8 mouse cellular contexts compared by ENCODE assay signal in the genomic region with DNA sequence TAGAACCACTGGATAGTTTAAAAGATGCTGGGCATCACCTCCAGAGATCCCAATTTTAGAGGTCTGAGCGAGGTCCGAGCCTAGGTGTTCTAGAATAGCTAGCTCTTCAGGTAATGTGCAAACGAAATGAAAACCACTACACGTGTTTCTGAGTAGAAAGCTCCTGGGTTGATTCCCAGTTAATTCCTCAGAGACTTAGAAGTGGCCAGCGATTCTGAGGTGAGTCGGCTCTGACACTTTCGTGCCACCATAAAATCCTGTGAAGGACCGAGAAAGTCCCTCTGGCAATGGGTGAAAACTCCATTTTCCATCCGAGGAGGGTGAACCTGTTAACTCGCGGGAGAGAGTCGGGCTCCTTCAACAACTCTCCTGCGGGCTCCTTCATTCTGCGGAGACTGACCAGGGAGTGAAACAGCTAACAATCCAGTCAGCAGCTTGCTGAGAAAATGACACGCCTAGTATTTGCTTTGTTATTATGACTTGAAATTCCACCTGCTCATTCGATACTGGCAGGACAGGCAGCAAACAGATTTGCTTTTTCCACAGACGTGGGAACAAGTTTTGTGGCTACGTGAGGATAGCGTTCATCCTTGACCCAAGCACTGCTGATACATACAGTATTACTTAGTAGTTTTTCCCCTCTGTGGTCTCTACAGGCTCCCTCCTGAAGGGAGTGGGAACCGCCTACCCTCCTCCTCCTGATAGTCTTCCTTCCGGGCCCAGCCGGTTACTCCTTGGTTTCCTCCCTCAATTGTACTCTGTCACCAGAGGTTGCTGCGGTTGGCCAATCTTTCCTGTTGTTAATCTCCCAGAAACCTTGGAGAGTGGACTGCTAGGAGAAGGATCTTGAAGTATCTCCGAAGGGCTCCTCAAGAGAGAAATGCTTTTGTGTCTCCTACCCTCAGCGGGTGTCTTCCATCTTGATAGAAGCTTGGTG. TPM values are rescaled to one million over a fixed set of nuclear protein-coding genes. Genes with fewer than 3 reads are reported as not detected.
A peak's percentile ranks its signal among the peaks of the same experiment; 100 is the strongest.
DNase-seq lines count a peak whose midpoint lies in the region; ATAC-seq lines count a peak whose summit lies in the region.

No protein-coding gene starts in this region.

- H3K27me3 ChIP-seq in forebrain, embryonic 10.5 days (ENCODE audit: poor library complexity, severe bottlenecking), result peaks cover 26% of the 10 kb centered on the region
- H3K27me3 ChIP-seq in intestine, embryonic 15.5 days (replicated peaks), result peaks cover 5% of the 10 kb centered on the region; the same call in 1 of the 2 replicates

- peak overlapping the region; percentile 81; the same call in 1 of the 2 replicates for H3K27ac ChIP-seq in forebrain, embryonic 10.5 days
- peak overlapping the region; percentile 61 for H3K27ac ChIP-seq in intestine, embryonic 15.5 days

- ATAC-seq in intestine, embryonic 15.5 days, result peak; percentile 77

- DNase-seq in heart, adult 8-10 months (ENCODE audit: low spot score), result peak; percentile 42
- DNase-seq in heart, adult 9 months (ENCODE audit: low spot score in 2 of 2), result no peak
- DNase-seq in forebrain, embryonic 10.5 days (ENCODE audit: extremely low spot score, low spot score), result no peak
- DNase-seq in lung, postnatal 10 days, result peak; percentile 45
- DNase-seq in thymus, postnatal 4 days, result peak; percentile 41
- DNase-seq in cerebellum, adult 9-10 months, result no peak
- DNase-seq in T-cell, adult 2 months (ENCODE audit: low spot score), result no peak

- 21% methylated on average over 25 of the region's 25 CpGs for WGBS in forebrain, embryonic 10.5 days
- WGBS in intestine, embryonic 15.5 days, result 17% methylated on average over 25 of the region's 25 CpGs

- H3K4me1 ChIP-seq in forebrain, embryonic 10.5 days, result peaks cover 22% of the 10 kb centered on the region
- H3K4me1 ChIP-seq in intestine, embryonic 15.5 days (replicated peaks), result peaks cover 15% of the 10 kb centered on the region; the same call in 1 of the 2 replicates

- peak overlapping the region; percentile 84 for H3K4me2 ChIP-seq in intestine, embryonic 15.5 days (replicated peaks)

- no peaks in the 10 kb centered on the region for H3K9me3 ChIP-seq in forebrain, embryonic 10.5 days
- no peaks in the 10 kb centered on the region for H3K9me3 ChIP-seq in intestine, embryonic 15.5 days

- peak overlapping the region; percentile 60 for H3K4me3 ChIP-seq in forebrain, embryonic 10.5 days
- peak overlapping the region; percentile 60 for H3K4me3 ChIP-seq in intestine, embryonic 15.5 days (replicated peaks)

- H3K36me3 ChIP-seq in forebrain, embryonic 10.5 days (replicated peaks), result no peaks in the 10 kb centered on the region
- H3K36me3 ChIP-seq in intestine, embryonic 15.5 days, result no peaks in the 10 kb centered on the region

- H3K9ac ChIP-seq in intestine, embryonic 15.5 days, result peak overlapping the region; percentile 57

RNA-seq across cellular contexts. Expression of a gene that starts 7.5 kb away (rescaled TPM):
- under 1 TPM; 0.44 to 0.66 (median 0.48) TPM for total RNA-seq in heart, adult 8-10 months (2022)
- polyA plus RNA-seq in forebrain, embryonic 10.5 days (2016; fragmentation: Nextera tagmentation; extraction: Ambion mirVana), result 1.0 and 1.1 TPM in 2 replicates
- polyA plus RNA-seq in intestine, embryonic 15.5 days (2015; fragmentation: Nextera tagmentation; extraction: Ambion mirVana), result 1.1 and 1.7 TPM in 2 replicates

RNA-seq across cellular contexts. Expression of a gene that starts 16.7 kb away (rescaled TPM):
- 1 to 10 TPM; 3.7 to 4.5 (median 3.8) TPM for total RNA-seq in heart, adult 8-10 months (2022)
- polyA plus RNA-seq in forebrain, embryonic 10.5 days (2016; fragmentation: Nextera tagmentation; extraction: Ambion mirVana), result 12.5 and 13.3 TPM in 2 replicates
- polyA plus RNA-seq in intestine, embryonic 15.5 days (2015; fragmentation: Nextera tagmentation; extraction: Ambion mirVana), result 13.5 and 14.2 TPM in 2 replicates

RNA-seq across cellular contexts. Expression of a gene that starts 19.1 kb away (rescaled TPM):
- 10 to 100 TPM; 76.5 to 91.0 (median 83.5) TPM for total RNA-seq in heart, adult 8-10 months (2022)
- polyA plus RNA-seq in forebrain, embryonic 10.5 days (2016; fragmentation: Nextera tagmentation; extraction: Ambion mirVana), result 206 and 224 TPM in 2 replicates
- 126 and 138 TPM in 2 replicates for polyA plus RNA-seq in intestine, embryonic 15.5 days (2015; fragmentation: Nextera tagmentation; extraction: Ambion mirVana)

RNA-seq across cellular contexts. Expression of a gene that starts 29.6 kb away (rescaled TPM):
- 1 to 10 TPM; 4.0 to 6.4 (median 5.6) TPM for total RNA-seq in heart, adult 8-10 months (2022)
- 17.9 and 18.0 TPM in 2 replicates for polyA plus RNA-seq in forebrain, embryonic 10.5 days (2016; fragmentation: Nextera tagmentation; extraction: Ambion mirVana)
- 15.6 and 16.7 TPM in 2 replicates for polyA plus RNA-seq in intestine, embryonic 15.5 days (2015; fragmentation: Nextera tagmentation; extraction: Ambion mirVana)

RNA-seq across cellular contexts. Expression of a gene that starts 30.7 kb away (rescaled TPM):
- under 1 TPM; 0.35 to 0.86 (median 0.53) TPM for total RNA-seq in heart, adult 8-10 months (2022)
- polyA plus RNA-seq in forebrain, embryonic 10.5 days (2016; fragmentation: Nextera tagmentation; extraction: Ambion mirVana), result 2.8 and 2.9 TPM in 2 replicates
- polyA plus RNA-seq in intestine, embryonic 15.5 days (2015; fragmentation: Nextera tagmentation; extraction: Ambion mirVana), result 34.8 and 36.2 TPM in 2 replicates

Comparison
In these comparisons a context has a peak if more than half of its experiments do, and no peak if none do; other contexts are left out.
1. DNase-seq: peak in heart, adult 8-10 months (single experiment), lung, postnatal 10 days (single experiment) and thymus, postnatal 4 days (single experiment); none in heart, adult 9 months (0 of 2), forebrain, embryonic 10.5 days (single experiment), cerebellum, adult 9-10 months (single experiment) and T-cell, adult 2 months (single experiment).